Mouse (Mus musculus): ENCODE measurements at regions not wholly inside any gene's neighbourhood (a gene's known extent, or its start where the extent isn't known, plus 50 kb on each side); places are given as distances from the start of the nearest gene placed in this dataset.
A peak's percentile ranks its signal among the peaks of the same experiment; 100 is the strongest.

DNA sequence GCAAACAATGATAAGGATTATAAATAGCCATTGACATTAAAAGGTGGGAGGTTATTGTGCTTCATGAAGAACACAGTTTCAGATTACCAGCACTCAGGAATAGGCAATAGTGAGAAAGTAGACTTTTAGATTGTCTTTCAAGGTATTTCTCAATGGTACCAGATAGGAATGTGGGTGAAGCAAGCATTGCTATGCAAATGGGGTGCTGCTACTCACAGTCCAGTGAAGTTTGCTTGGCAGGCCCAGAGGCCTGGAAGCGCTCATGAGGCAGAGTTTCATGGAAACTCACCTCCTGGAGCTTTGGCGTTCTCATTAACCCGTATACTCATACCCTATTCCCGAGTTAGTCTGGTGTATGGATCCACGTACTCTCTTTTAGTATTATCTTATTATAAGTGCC is 793.5 kb downstream of the Nova1 start:
- H3K9me3 ChIP-seq (ENCODE audit: control insufficient read depth, low read length): no peaks in the 10 kb centered on the region
- H3K4me1 ChIP-seq (ENCODE audit: control insufficient read depth, insufficient read depth, low read length): no peaks in the 10 kb centered on the region

DNA sequence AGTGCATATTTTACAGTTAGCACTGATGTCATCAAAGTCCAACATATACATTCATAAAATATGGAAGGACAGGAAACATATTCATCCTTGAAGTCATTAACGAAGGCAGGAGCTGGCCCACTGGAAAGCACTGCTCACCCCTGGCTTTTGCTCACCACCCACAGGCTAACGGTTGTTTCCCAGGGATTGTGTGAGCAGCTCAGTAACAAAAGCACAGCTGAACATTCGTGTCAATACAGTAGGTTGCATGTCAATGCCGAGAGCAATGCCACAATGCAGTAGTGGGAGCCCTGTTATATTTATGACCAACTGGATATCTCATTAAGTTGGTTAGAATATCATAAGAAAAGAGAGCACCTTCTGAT is 797.2 kb downstream of the Nova1 start:
- no peaks in the 10 kb centered on the region for H3K4me1 ChIP-seq (ENCODE audit: control insufficient read depth, insufficient read depth, low read length)
- H3K9me3 ChIP-seq (ENCODE audit: control insufficient read depth, low read length): no peaks in the 10 kb centered on the region
- no peak overlapping the region for H3K9ac ChIP-seq (ENCODE audit: low read length)
- H3K4me3 ChIP-seq (ENCODE audit: low read depth, low read length): no peak overlapping the region
- no peaks in the 10 kb centered on the region for H3K36me3 ChIP-seq (ENCODE audit: control insufficient read depth, insufficient read depth, low read length)
- 83% methylated on average over 4 of the region's 4 CpGs for WGBS
- H3K27me3 ChIP-seq (ENCODE audit: control insufficient read depth, insufficient read depth, low read length): no peaks in the 10 kb centered on the region
- ATAC-seq (ENCODE audit: low FRiP score) (no peak), DNase-seq (ENCODE audit: low spot score, missing footprints) (no peak)
- no peak overlapping the region for H3K4me2 ChIP-seq
- H3K27ac ChIP-seq (ENCODE audit: low read depth, low read length): no peak overlapping the region

More for the DNA sequence above, 793.5 kb downstream of the Nova1 start:
- WGBS: 84% methylated on average over 5 of the region's 5 CpGs
- Histone ChIP-seq H3K27me3 (ENCODE audit: control insufficient read depth, insufficient read depth, low read length) (no peaks in the 10 kb centered on the region), H3K27ac (ENCODE audit: low read depth, low read length) (no peak overlapping the region), H3K9ac (ENCODE audit: low read length) (no peak overlapping the region), H3K4me3 (ENCODE audit: low read depth, low read length) (no peak overlapping the region), H3K36me3 (ENCODE audit: control insufficient read depth, insufficient read depth, low read length) (no peaks in the 10 kb centered on the region), H3K4me2 (no peak overlapping the region)
- ATAC-seq (ENCODE audit: low FRiP score) (no peak), DNase-seq (ENCODE audit: low spot score, missing footprints) (no peak)

DNA sequence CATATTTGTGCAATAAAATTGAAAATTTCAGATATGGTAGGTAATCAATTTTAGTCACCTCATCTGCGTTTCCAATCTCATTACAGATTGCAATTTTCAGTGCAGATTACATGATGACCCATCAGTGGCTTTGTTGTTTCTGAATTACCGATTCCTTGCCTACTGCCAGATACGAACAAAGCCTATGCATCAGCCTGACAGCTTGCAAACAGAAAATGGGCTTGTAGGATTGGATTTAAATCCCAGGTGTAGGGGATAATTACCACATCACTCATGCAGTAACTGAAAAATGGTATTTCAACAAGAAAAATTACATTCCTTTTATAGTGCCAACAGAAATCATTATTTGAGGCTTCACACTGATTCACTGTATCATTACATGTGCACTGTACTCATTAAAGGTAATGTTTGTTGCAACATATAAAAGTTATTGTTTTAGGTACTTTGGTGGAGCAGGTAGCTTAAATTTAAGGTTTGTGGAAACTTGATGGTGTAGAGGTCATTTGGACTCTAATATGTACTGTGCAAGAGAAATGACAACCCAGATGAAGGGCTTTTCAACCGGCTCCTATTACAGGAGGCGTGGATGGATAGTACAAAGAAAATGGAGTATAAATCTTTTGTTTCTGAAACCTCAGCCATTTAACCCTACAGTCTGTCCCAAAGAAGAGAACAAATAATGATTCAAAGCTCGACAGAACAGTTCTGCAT is 797.7 kb downstream of the Nova1 start:
- Histone ChIP-seq H3K27me3 (ENCODE audit: control insufficient read depth, insufficient read depth, low read length) (no peaks in the 10 kb centered on the region), H3K4me2 (no peak overlapping the region), H3K27ac (ENCODE audit: low read depth, low read length) (no peak overlapping the region), H3K4me1 (ENCODE audit: control insufficient read depth, insufficient read depth, low read length) (no peaks in the 10 kb centered on the region), H3K36me3 (ENCODE audit: control insufficient read depth, insufficient read depth, low read length) (no peaks in the 10 kb centered on the region), H3K9me3 (ENCODE audit: control insufficient read depth, low read length) (no peaks in the 10 kb centered on the region), H3K9ac (ENCODE audit: low read length) (no peak overlapping the region), H3K4me3 (ENCODE audit: low read depth, low read length) (no peak overlapping the region)
- 87% methylated on average over 6 of the region's 6 CpGs for WGBS
- ATAC-seq (ENCODE audit: low FRiP score) (no peak), DNase-seq (ENCODE audit: low spot score, missing footprints) (no peak)

DNA sequence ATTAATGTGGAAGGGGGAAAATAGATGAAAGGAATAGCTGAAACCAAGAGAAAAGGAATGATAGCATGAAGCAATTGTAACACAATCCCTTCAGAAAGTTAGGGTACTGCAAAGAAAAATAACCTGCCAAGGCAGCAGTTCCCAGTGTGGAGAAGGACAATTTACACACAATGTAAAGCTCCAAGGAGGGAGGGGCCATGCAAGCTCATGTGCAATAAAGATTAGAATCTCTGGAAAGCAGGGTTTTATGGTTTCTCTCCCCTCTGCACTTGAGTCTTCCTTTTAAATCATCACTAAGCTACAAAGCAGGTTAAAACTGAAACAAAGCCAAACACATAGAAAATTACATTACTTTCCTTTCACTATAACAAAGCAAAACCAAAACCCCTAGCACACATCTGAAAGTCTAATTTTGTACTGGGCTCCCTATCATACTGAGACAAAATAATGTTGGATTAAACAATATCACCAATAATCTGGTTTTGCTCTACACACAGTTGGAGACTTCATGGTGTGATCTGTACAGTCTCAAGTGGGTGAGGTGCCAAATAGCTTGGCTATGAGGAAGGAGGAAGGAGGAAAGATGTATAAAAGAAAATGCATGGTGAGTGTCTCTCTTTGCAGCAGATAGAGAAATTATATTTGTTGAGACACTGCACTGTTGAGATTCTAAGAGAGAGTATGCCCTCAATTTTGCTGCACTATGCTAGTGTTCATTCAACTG is 840.9 kb downstream of the Nova1 start:
- Histone ChIP-seq H3K27ac (ENCODE audit: low read depth, low read length) (no peak overlapping the region), H3K4me3 (ENCODE audit: low read depth, low read length) (no peak overlapping the region), H3K27me3 (ENCODE audit: control insufficient read depth, insufficient read depth, low read length) (no peaks in the 10 kb centered on the region), H3K4me1 (ENCODE audit: control insufficient read depth, insufficient read depth, low read length) (no peaks in the 10 kb centered on the region), H3K9ac (ENCODE audit: low read length) (no peak overlapping the region), H3K36me3 (ENCODE audit: control insufficient read depth, insufficient read depth, low read length) (no peaks in the 10 kb centered on the region), H3K9me3 (ENCODE audit: control insufficient read depth, low read length) (no peaks in the 10 kb centered on the region), H3K4me2 (no peak overlapping the region)
- DNase-seq (ENCODE audit: low spot score, missing footprints) (peak; percentile 80), ATAC-seq (ENCODE audit: low FRiP score) (no peak)

GRCm38 (mm10) chr12:45975780-45976179 is 842.9 kb downstream of the Nova1 start:
- DNase-seq (ENCODE audit: low spot score, missing footprints) (peak; percentile 75), ATAC-seq (ENCODE audit: low FRiP score) (no peak)
- Histone ChIP-seq H3K9ac (ENCODE audit: low read length) (no peak overlapping the region), H3K27me3 (ENCODE audit: control insufficient read depth, insufficient read depth, low read length) (no peaks in the 10 kb centered on the region), H3K4me1 (ENCODE audit: control insufficient read depth, insufficient read depth, low read length) (no peaks in the 10 kb centered on the region), H3K4me2 (no peak overlapping the region), H3K27ac (ENCODE audit: low read depth, low read length) (no peak overlapping the region), H3K36me3 (ENCODE audit: control insufficient read depth, insufficient read depth, low read length) (no peaks in the 10 kb centered on the region), H3K9me3 (ENCODE audit: control insufficient read depth, low read length) (no peaks in the 10 kb centered on the region), H3K4me3 (ENCODE audit: low read depth, low read length) (no peak overlapping the region)
- 58% methylated on average over 2 of the region's 2 CpGs for WGBS

DNA sequence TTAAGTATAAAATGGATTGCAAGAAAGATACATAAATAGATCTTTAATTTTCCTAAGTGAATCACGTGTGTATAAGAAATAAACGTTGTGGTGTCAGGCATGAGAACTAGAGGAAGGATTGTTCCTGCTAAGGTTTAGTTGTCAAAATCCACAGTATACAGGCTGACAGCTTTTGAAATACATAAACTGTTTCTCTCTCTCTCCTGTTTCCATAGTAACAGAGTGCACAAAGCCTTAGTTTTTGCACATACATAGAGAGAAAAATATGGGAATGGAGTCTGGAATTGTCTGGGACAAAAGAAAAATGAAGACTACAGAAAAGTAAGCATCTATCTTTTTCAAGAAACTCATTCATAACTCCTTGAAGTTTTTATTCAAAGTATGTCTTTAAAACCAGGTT is 848.3 kb downstream of the Nova1 start:
- 68% methylated on average over 2 of the region's 2 CpGs for WGBS
- Histone ChIP-seq H3K4me3 (ENCODE audit: low read depth, low read length) (no peak overlapping the region), H3K4me1 (ENCODE audit: control insufficient read depth, insufficient read depth, low read length) (no peaks in the 10 kb centered on the region; the same call in 1 of the 2 replicates), H3K4me2 (no peak overlapping the region), H3K9ac (ENCODE audit: low read length) (no peak overlapping the region), H3K9me3 (ENCODE audit: control insufficient read depth, low read length) (no peaks in the 10 kb centered on the region), H3K36me3 (ENCODE audit: control insufficient read depth, insufficient read depth, low read length) (no peaks in the 10 kb centered on the region), H3K27me3 (ENCODE audit: control insufficient read depth, insufficient read depth, low read length) (no peaks in the 10 kb centered on the region), H3K27ac (ENCODE audit: low read depth, low read length) (no peak overlapping the region)
- peak; percentile 45 for DNase-seq (ENCODE audit: low spot score, missing footprints)
- no peak for ATAC-seq (ENCODE audit: low FRiP score)

DNA sequence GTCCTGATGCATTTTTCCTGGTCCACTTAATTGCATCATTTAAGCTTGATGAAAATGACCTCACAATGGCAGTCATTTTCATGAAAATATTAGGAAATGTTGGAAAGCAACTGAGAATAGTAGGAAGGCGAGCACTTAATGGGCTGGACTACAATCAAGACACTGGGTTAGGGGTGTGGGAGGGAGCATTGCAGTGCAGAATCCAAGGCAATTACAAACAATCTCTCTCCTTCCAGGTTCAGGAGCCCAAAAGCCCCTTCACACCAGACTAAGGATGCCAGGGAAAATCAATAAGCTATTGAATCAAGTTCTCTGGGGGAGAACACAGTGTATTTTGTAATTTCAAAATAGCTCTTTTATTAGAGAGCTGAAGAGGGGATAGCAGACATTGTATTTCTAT is 848.8 kb downstream of the Nova1 start:
- no peak overlapping the region for H3K4me3 ChIP-seq (ENCODE audit: low read depth, low read length)
- H3K4me1 ChIP-seq (ENCODE audit: control insufficient read depth, insufficient read depth, low read length): no peaks in the 10 kb centered on the region; the same call in 1 of the 2 replicates
- no peaks in the 10 kb centered on the region for H3K9me3 ChIP-seq (ENCODE audit: control insufficient read depth, low read length)
- H3K27me3 ChIP-seq (ENCODE audit: control insufficient read depth, insufficient read depth, low read length): no peaks in the 10 kb centered on the region
- DNase-seq (ENCODE audit: low spot score, missing footprints) (peak; percentile 37), ATAC-seq (ENCODE audit: low FRiP score) (no peak)
- H3K36me3 ChIP-seq (ENCODE audit: control insufficient read depth, insufficient read depth, low read length): no peaks in the 10 kb centered on the region
- H3K27ac ChIP-seq (ENCODE audit: low read depth, low read length): no peak overlapping the region
- 77% methylated on average over 1 of the region's 1 CpGs for WGBS
- no peak overlapping the region for H3K4me2 ChIP-seq
- H3K9ac ChIP-seq (ENCODE audit: low read length): no peak overlapping the region

DNA sequence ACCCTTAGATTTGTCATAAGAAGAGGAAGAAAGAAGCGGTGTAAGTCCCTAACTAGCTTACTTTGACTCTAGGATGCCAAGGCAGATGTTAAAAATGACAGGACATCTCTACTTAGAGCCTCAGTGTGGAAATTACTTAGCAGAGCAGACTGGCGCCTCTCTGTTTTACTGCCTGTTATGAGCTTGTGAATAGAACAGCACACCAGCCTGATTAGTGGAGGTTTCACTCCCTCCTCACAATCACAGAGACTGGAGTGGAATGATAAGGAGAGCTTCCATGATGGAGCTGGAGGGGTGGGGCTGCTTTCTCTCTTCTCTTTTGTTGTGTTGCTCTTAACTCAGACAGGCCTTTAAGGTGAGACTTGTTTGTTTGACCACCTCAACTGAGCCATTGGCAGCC is 871.8 kb downstream of the Nova1 start:
- Histone ChIP-seq H3K9me3 (ENCODE audit: control insufficient read depth, low read length) (no peaks in the 10 kb centered on the region), H3K27me3 (ENCODE audit: control insufficient read depth, insufficient read depth, low read length) (no peaks in the 10 kb centered on the region), H3K4me2 (no peak overlapping the region), H3K9ac (ENCODE audit: low read length) (no peak overlapping the region), H3K4me1 (ENCODE audit: control insufficient read depth, insufficient read depth, low read length) (no peaks in the 10 kb centered on the region), H3K4me3 (ENCODE audit: low read depth, low read length) (no peak overlapping the region), H3K27ac (ENCODE audit: low read depth, low read length) (no peak overlapping the region), H3K36me3 (ENCODE audit: control insufficient read depth, insufficient read depth, low read length) (no peaks in the 10 kb centered on the region)
- DNase-seq (ENCODE audit: low spot score, missing footprints): peak; percentile 49
- no peak for ATAC-seq (ENCODE audit: low FRiP score)
- WGBS: 86% methylated on average over 2 of the region's 2 CpGs

GRCm38 (mm10) chr12:45944464-45944863 is 870.0 kb upstream of the Stxbp6 start:
- Histone ChIP-seq H3K9me3 (ENCODE audit: control insufficient read depth, low read length) (no peaks in the 10 kb centered on the region), H3K4me2 (no peak overlapping the region), H3K4me3 (ENCODE audit: low read depth, low read length) (no peak overlapping the region), H3K27me3 (ENCODE audit: control insufficient read depth, insufficient read depth, low read length) (no peaks in the 10 kb centered on the region), H3K9ac (ENCODE audit: low read length) (no peak overlapping the region), H3K27ac (ENCODE audit: low read depth, low read length) (no peak overlapping the region), H3K4me1 (ENCODE audit: control insufficient read depth, insufficient read depth, low read length) (no peaks in the 10 kb centered on the region), H3K36me3 (ENCODE audit: control insufficient read depth, insufficient read depth, low read length) (no peaks in the 10 kb centered on the region)
- ATAC-seq (ENCODE audit: low FRiP score) (peak; percentile 54; the same call in 1 of the 2 replicates), DNase-seq (ENCODE audit: low spot score, missing footprints) (peak; percentile 31)
- 61% methylated on average over 2 of the region's 2 CpGs for WGBS
